In the genomic region with DNA sequence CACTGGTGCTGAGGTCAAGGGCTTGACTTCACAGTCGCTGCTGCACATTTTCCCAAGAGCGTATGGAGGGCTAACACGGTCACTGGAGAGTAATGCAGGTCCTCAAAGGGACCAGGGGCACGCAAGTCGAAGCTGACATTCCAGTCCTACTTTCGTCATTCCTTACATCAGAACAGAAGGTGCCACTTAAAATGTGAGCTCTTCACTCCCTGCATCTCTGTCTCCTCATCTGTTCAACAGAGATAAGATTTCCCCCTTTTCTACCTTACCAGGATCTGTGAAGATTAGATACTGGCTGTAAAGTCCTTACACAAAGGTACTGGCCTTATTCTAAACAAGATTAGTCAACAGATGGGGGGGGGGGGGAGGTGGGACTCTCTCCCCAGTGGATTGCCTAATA, we compare ENCODE assay signal across 10 mouse cellular contexts.
A peak's percentile ranks its signal among the peaks of the same experiment; 100 is the strongest.
DNase-seq lines count a peak whose midpoint lies in the region; ATAC-seq and TF ChIP-seq lines count a peak whose summit lies in the region.
"Had no signal": no experiment of that assay in that cellular context is flagged by ENCODE, and none has a peak within 500 bp of the region (broad histone marks: within the 10 kb centered on the region; RNA-seq: fewer than 3 reads in every experiment).

No protein-coding gene starts in this region.

- H3K4me1 ChIP-seq in intestine, embryonic 15.5 days (replicated peaks) = 0 out of 2 replicates have a peak, but pooled peaks cover 6% of the 10 kb centered on the region
- H3K4me1 ChIP-seq in intestine, embryonic 16.5 days (ENCODE audit: control insufficient read depth, insufficient read depth, low read length) = peaks cover 3% of the 10 kb centered on the region; the same call in 1 of the 2 replicates
- peaks cover 19 to 24% of the 10 kb centered on the region in 2 experiments for H3K4me1 ChIP-seq in liver, embryonic 14.5 days (replicated peaks; ENCODE audit: control insufficient read depth in 2 of 2, insufficient read depth in 2 of 2, low read length in 1 of 2)

- H3K27ac ChIP-seq in intestine, embryonic 15.5 days = no peak overlapping the region
- no peak overlapping the region for H3K27ac ChIP-seq in intestine, embryonic 16.5 days (ENCODE audit: low read length)
- H3K27ac ChIP-seq in liver, embryonic 14.5 days = no peak overlapping the region

- peak; percentile 27 for DNase-seq in brain, embryonic 14.5 days (ENCODE audit: low read depth)
- DNase-seq in embryo, embryonic 10.5 days (ENCODE audit: low spot score) = peak; percentile 45
- DNase-seq in liver, embryonic 14.5 days (ENCODE audit: low read depth in 3 of 3, low spot score in 3 of 3) = peak; percentile 44 to 57 (median 50)
- no peak for DNase-seq in gastrocnemius, adult 18-20 months (ENCODE audit: low spot score)
- DNase-seq in kidney, adult 11 months = no peak
- DNase-seq in layer of hippocampus, adult 8-10 months (ENCODE audit: low spot score in 2 of 2) = no peak
- DNase-seq: gastrocnemius, postnatal 36 days had no signal

- 0 out of 2 replicates have a peak overlapping the region, but pooled peaks have one; percentile 46 for H3K4me2 ChIP-seq in intestine, embryonic 15.5 days (replicated peaks)
- H3K4me2 ChIP-seq in intestine, embryonic 16.5 days (ENCODE audit: low read depth, low read length) = no peak overlapping the region
- H3K4me2 ChIP-seq in liver, embryonic 14.5 days (ENCODE audit: low read depth) = peak overlapping the region; percentile 62

- no peak for TF ChIP-seq CTCF in brain, embryonic 14.5 days (IDR thresholded peaks at IDR 0.05; ENCODE audit: borderline replicate concordance, extremely low read depth, insufficient read depth, insufficient read length)
- TF ChIP-seq CTCF in liver, embryonic 14.5 days (IDR thresholded peaks at IDR 0.05; ENCODE audit: low read depth) = no peak

- WGBS in intestine, embryonic 15.5 days = 67% methylated on average over 6 of the region's 6 CpGs
- WGBS in intestine, embryonic 16.5 days = 64% methylated on average over 6 of the region's 6 CpGs
- WGBS in liver, embryonic 14.5 days (ENCODE audit: insufficient replicate concordance) = 19% methylated on average over 6 of the region's 6 CpGs

- H3K9me3 ChIP-seq in intestine, embryonic 15.5 days = no peaks in the 10 kb centered on the region
- no peaks in the 10 kb centered on the region for H3K9me3 ChIP-seq in intestine, embryonic 16.5 days (ENCODE audit: control insufficient read depth, low read length)
- no peaks in the 10 kb centered on the region for H3K9me3 ChIP-seq in liver, embryonic 14.5 days (ENCODE audit: control insufficient read depth, low read length)
- H3K9me3 ChIP-seq: hindbrain, embryonic 13.5 days had no signal

- H3K36me3 ChIP-seq in intestine, embryonic 15.5 days = no peaks in the 10 kb centered on the region
- no peaks in the 10 kb centered on the region for H3K36me3 ChIP-seq in intestine, embryonic 16.5 days (ENCODE audit: control insufficient read depth, insufficient read depth, low read length)
- no peaks in the 10 kb centered on the region for H3K36me3 ChIP-seq in liver, embryonic 14.5 days (replicated peaks; ENCODE audit: control insufficient read depth, insufficient read depth, low read depth)
- H3K36me3 ChIP-seq: hindbrain, embryonic 13.5 days had no signal

- no peak for TF ChIP-seq POLR2A in brain, embryonic 14.5 days (IDR thresholded peaks at IDR 0.05; ENCODE audit: borderline replicate concordance, extremely low read depth, insufficient read depth, insufficient read length, poor library complexity, severe bottlenecking)

- peak; percentile 84 for TF ChIP-seq EP300 in liver, embryonic 14.5 days (IDR thresholded peaks at IDR 0.05; ENCODE audit: low read depth)

- no peaks in the 10 kb centered on the region for H3K27me3 ChIP-seq in intestine, embryonic 15.5 days (replicated peaks)
- 0 out of 2 replicates have a peak, but pooled peaks cover 2% of the 10 kb centered on the region for H3K27me3 ChIP-seq in intestine, embryonic 16.5 days (replicated peaks; ENCODE audit: control insufficient read depth, insufficient read depth, low read length)
- no peaks in the 10 kb centered on the region for H3K27me3 ChIP-seq in liver, embryonic 14.5 days (ENCODE audit: control insufficient read depth, insufficient read depth, low read length)
- H3K27me3 ChIP-seq: hindbrain, embryonic 13.5 days had no signal

- H3K9ac ChIP-seq in intestine, embryonic 15.5 days = no peak overlapping the region
- H3K9ac ChIP-seq in intestine, embryonic 16.5 days (ENCODE audit: low read depth, low read length) = no peak overlapping the region
- peak overlapping the region; percentile 18; the same call in 1 of the 2 replicates for H3K9ac ChIP-seq in liver, embryonic 14.5 days (replicated peaks)
- H3K9ac ChIP-seq: hindbrain, embryonic 13.5 days had no signal

- H3K4me3 ChIP-seq in intestine, embryonic 15.5 days (replicated peaks) = no peak overlapping the region
- no peak overlapping the region for H3K4me3 ChIP-seq in intestine, embryonic 16.5 days (ENCODE audit: low read length)
- 0 out of 4 replicates have a peak overlapping the region, but pooled peaks of 1 of the 2 experiments have one; percentile 8 for H3K4me3 ChIP-seq in liver, embryonic 14.5 days (ENCODE audit: insufficient read depth in 1 of 2, low read depth in 2 of 2, low read length in 2 of 2)

- ATAC-seq in intestine, embryonic 15.5 days = no peak
- no peak for ATAC-seq in intestine, embryonic 16.5 days
- peak; percentile 83 for ATAC-seq in liver, embryonic 14.5 days (ENCODE audit: insufficient read depth)

Comparison
In these comparisons a context has a peak if more than half of its experiments do, and no peak if none do; other contexts are left out.
1. DNase-seq: peak in brain, embryonic 14.5 days (single experiment), embryo, embryonic 10.5 days (single experiment) and liver, embryonic 14.5 days (3 of 3); none in gastrocnemius, adult 18-20 months (single experiment), kidney, adult 11 months (single experiment) and layer of hippocampus, adult 8-10 months (0 of 2).